Comparison of ENCODE assay signal across 7 mouse cellular contexts in genomic region chr6:125081394-125081793, GRCm38 (mm10). TPM values are rescaled to one million over a fixed set of nuclear protein-coding genes. Genes with fewer than 3 reads are reported as not detected.
A peak's percentile ranks its signal among the peaks of the same experiment; 100 is the strongest.
DNase-seq lines count a peak whose midpoint lies in the region; ATAC-seq and TF ChIP-seq lines count a peak whose summit lies in the region.

No protein-coding gene starts in this region.

- H3K4me3 ChIP-seq in lung, embryonic 14.5 days (ENCODE audit: low read depth, low read length): peak overlapping the region; percentile 42
- peak overlapping the region; percentile 34 for H3K4me3 ChIP-seq in forebrain, embryonic 14.5 days (ENCODE audit: low read depth, low read length)
- H3K4me3 ChIP-seq in limb, embryonic 12.5 days (replicated peaks): peak overlapping the region; percentile 45
- H3K4me3 ChIP-seq in small intestine, adult 2 months (ENCODE audit: low read depth, low read length): peak overlapping the region; percentile 28

- H3K27me3 ChIP-seq in lung, embryonic 14.5 days (ENCODE audit: insufficient read depth, low read length): no peaks in the 10 kb centered on the region
- no peaks in the 10 kb centered on the region for H3K27me3 ChIP-seq in forebrain, embryonic 14.5 days (replicated peaks; ENCODE audit: control insufficient read depth, insufficient read depth, low read length)
- H3K27me3 ChIP-seq in limb, embryonic 12.5 days: peaks cover 4% of the 10 kb centered on the region
- H3K27me3 ChIP-seq in small intestine, adult 2 months (ENCODE audit: control insufficient read depth, insufficient read depth, low read length): no peaks in the 10 kb centered on the region

- H3K9me3 ChIP-seq in lung, embryonic 14.5 days (ENCODE audit: low read depth, low read length): no peaks in the 10 kb centered on the region
- no peaks in the 10 kb centered on the region for H3K9me3 ChIP-seq in forebrain, embryonic 14.5 days (replicated peaks; ENCODE audit: control insufficient read depth, low read length)
- H3K9me3 ChIP-seq in limb, embryonic 12.5 days: no peaks in the 10 kb centered on the region

- H3K36me3 ChIP-seq in lung, embryonic 14.5 days (ENCODE audit: insufficient read depth): no peaks in the 10 kb centered on the region
- H3K36me3 ChIP-seq in forebrain, embryonic 14.5 days (ENCODE audit: control insufficient read depth, insufficient read depth, low read length): no peaks in the 10 kb centered on the region
- H3K36me3 ChIP-seq in limb, embryonic 12.5 days: no peaks in the 10 kb centered on the region
- peaks cover 24% of the 10 kb centered on the region for H3K36me3 ChIP-seq in small intestine, adult 2 months (ENCODE audit: control insufficient read depth, insufficient read depth, low read length)

- TF ChIP-seq POLR2A in small intestine, adult 2 months (IDR thresholded peaks at IDR 0.05; ENCODE audit: low read depth, low read length): no peak

- peak overlapping the region; percentile 85 for H3K4me2 ChIP-seq in lung, embryonic 14.5 days
- peak overlapping the region; percentile 77 for H3K4me2 ChIP-seq in forebrain, embryonic 14.5 days (ENCODE audit: low read length)
- peak overlapping the region; percentile 78 for H3K4me2 ChIP-seq in limb, embryonic 12.5 days

- ATAC-seq in lung, embryonic 14.5 days (ENCODE audit: insufficient read depth): peak; percentile 36
- ATAC-seq in forebrain, embryonic 14.5 days: no peak; the same call in 1 of the 2 replicates
- peak; percentile 43 for ATAC-seq in limb, embryonic 12.5 days (ENCODE audit: insufficient number of reproducible peaks, insufficient read depth, low FRiP score, low TSS enrichment, low read depth)

- no peak for TF ChIP-seq CTCF in lung, embryonic 14.5 days (IDR thresholded peaks at IDR 0.05; ENCODE audit: low read depth)
- TF ChIP-seq CTCF in small intestine, adult 2 months (IDR thresholded peaks at IDR 0.05; ENCODE audit: extremely low read depth, insufficient read length, insufficient replicate concordance, low read depth, low read length): no peak

- WGBS in lung, embryonic 14.5 days: 23% methylated on average over 25 of the region's 25 CpGs
- WGBS in forebrain, embryonic 14.5 days: 25% methylated on average over 25 of the region's 25 CpGs
- WGBS in limb, embryonic 12.5 days: 26% methylated on average over 25 of the region's 25 CpGs
- WGBS in small intestine, adult 2 months: 69% methylated on average over 25 of the region's 25 CpGs

- H3K9ac ChIP-seq in lung, embryonic 14.5 days: peak overlapping the region; percentile 62
- H3K9ac ChIP-seq in forebrain, embryonic 14.5 days (ENCODE audit: low read length): peak overlapping the region; percentile 70
- H3K9ac ChIP-seq in limb, embryonic 12.5 days (replicated peaks): peak overlapping the region; percentile 63

- peak overlapping the region; percentile 79; the same call in 1 of the 2 replicates for H3K27ac ChIP-seq in lung, embryonic 14.5 days (ENCODE audit: low read depth)
- H3K27ac ChIP-seq in forebrain, embryonic 14.5 days (ENCODE audit: low read depth, low read length): peak overlapping the region; percentile 87
- peak overlapping the region; percentile 79 for H3K27ac ChIP-seq in limb, embryonic 12.5 days
- no peak overlapping the region for H3K27ac ChIP-seq in small intestine, adult 2 months (ENCODE audit: insufficient read depth, low read depth, low read length)

- H3K4me1 ChIP-seq in lung, embryonic 14.5 days (ENCODE audit: insufficient read depth): peaks cover 5% of the 10 kb centered on the region; the same call in 1 of the 2 replicates
- H3K4me1 ChIP-seq in forebrain, embryonic 14.5 days (ENCODE audit: control insufficient read depth, insufficient read depth, low read length): no peaks in the 10 kb centered on the region; the same call in 1 of the 2 replicates
- H3K4me1 ChIP-seq in limb, embryonic 12.5 days (replicated peaks): peaks cover 5% of the 10 kb centered on the region; the same call in 1 of the 2 replicates
- peaks cover 15% of the 10 kb centered on the region for H3K4me1 ChIP-seq in small intestine, adult 2 months (ENCODE audit: control insufficient read depth, insufficient read depth, insufficient read length, low read length)

- no peak for DNase-seq in lung, embryonic 14.5 days
- no peak for DNase-seq in lung, postnatal 25 days (ENCODE audit: low spot score)
- no peak for DNase-seq in forebrain, embryonic 14.5 days (ENCODE audit: low spot score)
- DNase-seq in layer of hippocampus, postnatal 25 days (ENCODE audit: extremely low spot score in 1 of 2, low spot score in 1 of 2): no peak
- no peak for DNase-seq in frontal cortex, postnatal 14 days (ENCODE audit: low spot score in 2 of 2)

RNA-seq across cellular contexts. Expression of gene Lpar5, which starts 13.7 kb away (rescaled TPM):
- 0.31 and 0.49 TPM in 2 replicates for polyA plus RNA-seq in lung, embryonic 14.5 days (2014; fragmentation: Nextera tagmentation; extraction: Ambion mirVana)
- polyA plus RNA-seq in forebrain, embryonic 14.5 days (2014; fragmentation: Nextera tagmentation; extraction: Ambion mirVana): 0.21 and 0.81 TPM in 2 replicates
- polyA plus RNA-seq in limb, embryonic 12.5 days (2016; fragmentation: Nextera tagmentation; extraction: Ambion mirVana): 0.18 and 0.20 TPM in 2 replicates
- polyA plus RNA-seq in small intestine, adult 2 months (2012; rRNA removed): 133 and 223 TPM in 2 replicates
- under 1 TPM; 0.35 to 0.96 TPM for total RNA-seq in layer of hippocampus, postnatal 25 days (2021)

RNA-seq across cellular contexts. Expression of gene Chd4, which starts 14.4 kb away (rescaled TPM):
- polyA plus RNA-seq in lung, embryonic 14.5 days (2014; fragmentation: Nextera tagmentation; extraction: Ambion mirVana): 82.5 and 92.4 TPM in 2 replicates
- 61.1 and 66.1 TPM in 2 replicates for polyA plus RNA-seq in forebrain, embryonic 14.5 days (2014; fragmentation: Nextera tagmentation; extraction: Ambion mirVana)
- polyA plus RNA-seq in limb, embryonic 12.5 days (2016; fragmentation: Nextera tagmentation; extraction: Ambion mirVana): 106 and 109 TPM in 2 replicates
- polyA plus RNA-seq in small intestine, adult 2 months (2012; rRNA removed): 39.9 and 64.3 TPM in 2 replicates
- total RNA-seq in layer of hippocampus, postnatal 25 days (2021): 100 to 1,000 TPM; 153 to 194 TPM

RNA-seq across cellular contexts. Expression of gene Acrbp, which starts 31.9 kb away (rescaled TPM):
- 13.6 TPM in 2 replicates for polyA plus RNA-seq in lung, embryonic 14.5 days (2014; fragmentation: Nextera tagmentation; extraction: Ambion mirVana)
- 10.2 and 14.8 TPM in 2 replicates for polyA plus RNA-seq in forebrain, embryonic 14.5 days (2014; fragmentation: Nextera tagmentation; extraction: Ambion mirVana)
- polyA plus RNA-seq in limb, embryonic 12.5 days (2016; fragmentation: Nextera tagmentation; extraction: Ambion mirVana): 17.6 and 18.3 TPM in 2 replicates
- polyA plus RNA-seq in small intestine, adult 2 months (2012; rRNA removed): 7.5 and 18.2 TPM in 2 replicates
- total RNA-seq in layer of hippocampus, postnatal 25 days (2021): 10 to 100 TPM in 1 of 2 experiments, 1 to 10 TPM in 1; 8.2 to 12.4 TPM

RNA-seq across cellular contexts. Expression of gene Ing4, which starts 41.8 kb away (rescaled TPM):
- 97.9 and 101 TPM in 2 replicates for polyA plus RNA-seq in lung, embryonic 14.5 days (2014; fragmentation: Nextera tagmentation; extraction: Ambion mirVana)
- 178 and 181 TPM in 2 replicates for polyA plus RNA-seq in forebrain, embryonic 14.5 days (2014; fragmentation: Nextera tagmentation; extraction: Ambion mirVana)
- polyA plus RNA-seq in limb, embryonic 12.5 days (2016; fragmentation: Nextera tagmentation; extraction: Ambion mirVana): 170 and 177 TPM in 2 replicates
- 14.2 and 32.7 TPM in 2 replicates for polyA plus RNA-seq in small intestine, adult 2 months (2012; rRNA removed)
- total RNA-seq in layer of hippocampus, postnatal 25 days (2021): 10 to 100 TPM; 61.4 to 61.5 TPM

RNA-seq across cellular contexts. Expression of gene Nop2, which starts 50.3 kb away (rescaled TPM):
- 58.5 and 70.6 TPM in 2 replicates for polyA plus RNA-seq in lung, embryonic 14.5 days (2014; fragmentation: Nextera tagmentation; extraction: Ambion mirVana)
- polyA plus RNA-seq in forebrain, embryonic 14.5 days (2014; fragmentation: Nextera tagmentation; extraction: Ambion mirVana): 46.8 and 52.7 TPM in 2 replicates
- 65.8 and 72.6 TPM in 2 replicates for polyA plus RNA-seq in limb, embryonic 12.5 days (2016; fragmentation: Nextera tagmentation; extraction: Ambion mirVana)
- 6.5 and 7.8 TPM in 2 replicates for polyA plus RNA-seq in small intestine, adult 2 months (2012; rRNA removed)
- total RNA-seq in layer of hippocampus, postnatal 25 days (2021): 10 to 100 TPM; 29.5 TPM

Comparison
In these comparisons a context has a peak if more than half of its experiments do, and no peak if none do; other contexts are left out.
1. RNA of gene Lpar5, which starts 13.7 kb away (polyA plus RNA-seq): 133 to 223 TPM in small intestine, adult 2 months; 0.21 to 0.81 TPM in forebrain, embryonic 14.5 days, 0.31 to 0.49 TPM in lung, embryonic 14.5 days and 0.18 to 0.20 TPM in limb, embryonic 12.5 days; every median in the first group is over 10 times any median in the second.
2. Peak in every context shown above with its lines, with median percentiles within 50 percentile points of each other: H3K4me2 ChIP-seq, H3K4me3 ChIP-seq and H3K9ac ChIP-seq.